Mouse (Mus musculus) neural tube, embryonic 11.5 days (tissue): Measurements from ENCODE around the gene Calm1. TPM values are rescaled to one million over a fixed set of nuclear protein-coding genes. Genes with fewer than 3 reads are reported as not detected.

ENCODE experiments used
- ATAC-seq: fragments of 200-750 bp; cut with Nextera tagmentation; 2 replicates; pipeline ENCODE4 v1.8.0; 2017; ENCODE audit warnings: moderate number of reproducible peaks, mild to moderate bottlenecking, moderate TSS enrichment, moderate library complexity; ENCODE audit not compliant: insufficient read depth, low FRiP score, low TSS enrichment
- DNase-seq: peaks from one replicate; pipeline ENCODE4 v3.0.0-alpha.2; 2015; ENCODE audit warnings: low spot score
- H3K27ac ChIP-seq: fragments of 300-500 bp; sonication (generic); 2 replicates; pipeline ENCODE4 v1.5.1; 2014; ENCODE audit warnings: low read depth, mild to moderate bottlenecking, low read length
- H3K27me3 ChIP-seq: fragments of 300-500 bp; sonication (generic); 2 replicates; pipeline ENCODE4 v1.6.1; 2014; ENCODE audit warnings: mild to moderate bottlenecking, low read length, mixed read lengths; ENCODE audit not compliant: control insufficient read depth, insufficient read depth
- H3K36me3 ChIP-seq: fragments of 300-500 bp; sonication (generic); 2 replicates; pipeline ENCODE4 v1.6.1; 2014; ENCODE audit warnings: mild to moderate bottlenecking, low read length, moderate library complexity, mixed read lengths; ENCODE audit not compliant: control insufficient read depth, insufficient read depth
- H3K4me1 ChIP-seq: fragments of 300-500 bp; sonication (generic); 2 replicates; pipeline ENCODE4 v1.6.1; 2014; ENCODE audit warnings: low read length, mixed read lengths; ENCODE audit not compliant: control insufficient read depth, insufficient read depth
- H3K4me2 ChIP-seq: fragments of 300-500 bp; sonication (generic); 2 replicates; pipeline ENCODE4 v1.6.1; 2014; ENCODE audit warnings: low read depth, mild to moderate bottlenecking, moderate library complexity
- H3K4me3 ChIP-seq: fragments of 300-500 bp; sonication (generic); 2 replicates; pipeline ENCODE4 v1.5.1; 2014; ENCODE audit warnings: low read depth, low read length
- H3K9ac ChIP-seq: fragments of 300-500 bp; sonication (generic); 2 replicates; pipeline ENCODE4 v1.6.1; 2014; ENCODE audit warnings: mild to moderate bottlenecking, low read length
- H3K9me3 ChIP-seq: fragments of 300-500 bp; sonication (generic); 2 replicates; pipeline ENCODE4 v1.6.1; 2016; ENCODE audit warnings: low read length; ENCODE audit not compliant: control insufficient read depth
- WGBS: fragments of 180-500 bp; shearing (Covaris S2); extraction: QIAGEN DNeasy Blood & Tissue Kit; methylation state at CpG from one replicate; pipeline ENCODE4 v1.1.7; 2014; 5-methylcytosine and 5-hydroxymethylcytosine counted together
- polyA plus RNA-seq: library from polyadenylated mRNA; unstranded; fragments of >200 nt; fragmentation: Nextera tagmentation; extraction: Ambion mirVana; gene quantifications from 2 replicates; pipeline ENCODE4 v1.2.1, GENCODE M21; 2014

The Calm1 gene
- polyA plus RNA-seq, 1 experiment from 2014 or later = 1,315 TPM

- no peaks in the 10 kb centered on the region for H3K27me3 ChIP-seq
- no peaks in the 10 kb centered on the region for H3K36me3 ChIP-seq
- peaks cover 15% of the 10 kb centered on the region for H3K4me1 ChIP-seq
- H3K4me2 ChIP-seq = no peak overlapping the region
- no peak overlapping the region for H3K4me3 ChIP-seq
- H3K9ac ChIP-seq = no peak overlapping the region
- no peaks in the 10 kb centered on the region for H3K9me3 ChIP-seq
- WGBS = 74% methylated on average over 5 of the region's 5 CpGs
- DNase-seq (no peak), ATAC-seq (no peak)
- no peak overlapping the region for H3K27ac ChIP-seq
Observed at GRCm38 (mm10) chr12:100226073-100226472, 26.8 kb downstream of the Calm1 start.

GRCm38 (mm10) chr12:100226621-100227020 is 27.4 kb downstream of the Calm1 start:
- no peaks in the 10 kb centered on the region for H3K27me3 ChIP-seq
- H3K9ac ChIP-seq = no peak overlapping the region
- ATAC-seq (peak; percentile 25; the same call in 1 of the 2 replicates), DNase-seq (peak; percentile 34)
- H3K4me2 ChIP-seq = no peak overlapping the region
- no peaks in the 10 kb centered on the region for H3K9me3 ChIP-seq
- H3K27ac ChIP-seq = no peak overlapping the region
- no peak overlapping the region for H3K4me3 ChIP-seq
- peaks cover 15% of the 10 kb centered on the region for H3K4me1 ChIP-seq
- 67% methylated on average over 8 of the region's 8 CpGs for WGBS
- no peaks in the 10 kb centered on the region for H3K36me3 ChIP-seq

- Histone ChIP-seq H3K4me2 (no peak overlapping the region), H3K9ac (peak overlapping the region; percentile 20), H3K4me1 (peaks cover 15% of the 10 kb centered on the region), H3K27ac (peak overlapping the region; percentile 73), H3K4me3 (no peak overlapping the region), H3K9me3 (no peaks in the 10 kb centered on the region), H3K27me3 (no peaks in the 10 kb centered on the region), H3K36me3 (no peaks in the 10 kb centered on the region)
- WGBS = 41% methylated on average over 11 of the region's 11 CpGs
- ATAC-seq = 0 out of 2 replicates have a peak, but pooled peaks have one; percentile 59
- DNase-seq = peak; percentile 46
Observed at GRCm38 (mm10) chr12:100228041-100228725, 28.9 kb downstream of the Calm1 start.

GRCm38 (mm10) chr12:100234201-100234600 is 35.0 kb downstream of the Calm1 start:
- Histone ChIP-seq H3K27ac (no peak overlapping the region), H3K4me3 (no peak overlapping the region), H3K4me1 (no peaks in the 10 kb centered on the region), H3K9me3 (no peaks in the 10 kb centered on the region), H3K9ac (no peak overlapping the region), H3K36me3 (no peaks in the 10 kb centered on the region), H3K4me2 (no peak overlapping the region), H3K27me3 (no peaks in the 10 kb centered on the region)
- ATAC-seq = no peak
- no peak for DNase-seq
- 89% methylated on average over 5 of the region's 5 CpGs for WGBS

- H3K4me2 ChIP-seq = no peak overlapping the region
- no peaks in the 10 kb centered on the region for H3K9me3 ChIP-seq
- no peak overlapping the region for H3K9ac ChIP-seq
- H3K36me3 ChIP-seq = no peaks in the 10 kb centered on the region
- DNase-seq (no peak), ATAC-seq (no peak)
- WGBS = 76% methylated on average over 7 of the region's 7 CpGs
- H3K27ac ChIP-seq = no peak overlapping the region
- no peak overlapping the region for H3K4me3 ChIP-seq
- no peaks in the 10 kb centered on the region for H3K4me1 ChIP-seq
- H3K27me3 ChIP-seq = no peaks in the 10 kb centered on the region
Observed at GRCm38 (mm10) chr12:100234919-100235318, 35.7 kb downstream of the Calm1 start.

GRCm38 (mm10) chr12:100235423-100235822 is 36.2 kb downstream of the Calm1 start:
- no peak for ATAC-seq

GRCm38 (mm10) chr12:100239404-100239803 is 40.2 kb downstream of the Calm1 start:
- H3K9ac ChIP-seq = no peak overlapping the region
- ATAC-seq (no peak), DNase-seq (no peak)

More at GRCm38 (mm10) chr12:100235423-100235822, 36.2 kb downstream of the Calm1 start:
- 41% methylated on average over 5 of the region's 5 CpGs for WGBS
- Histone ChIP-seq H3K27ac (no peak overlapping the region), H3K4me3 (no peak overlapping the region), H3K9ac (no peak overlapping the region), H3K27me3 (no peaks in the 10 kb centered on the region), H3K36me3 (no peaks in the 10 kb centered on the region), H3K4me1 (no peaks in the 10 kb centered on the region), H3K9me3 (no peaks in the 10 kb centered on the region), H3K4me2 (no peak overlapping the region)
- no peak for DNase-seq

GRCm38 (mm10) chr12:100239807-100240206 is 40.6 kb downstream of the Calm1 start:
- 85% methylated on average over 6 of the region's 6 CpGs for WGBS
- H3K4me3 ChIP-seq = no peak overlapping the region
- no peaks in the 10 kb centered on the region for H3K36me3 ChIP-seq
- DNase-seq (no peak), ATAC-seq (no peak)
- H3K27ac ChIP-seq = no peak overlapping the region
- H3K9ac ChIP-seq = no peak overlapping the region
- H3K4me1 ChIP-seq = no peaks in the 10 kb centered on the region; the same call in 1 of the 2 replicates
- H3K27me3 ChIP-seq = no peaks in the 10 kb centered on the region
- no peak overlapping the region for H3K4me2 ChIP-seq
- no peaks in the 10 kb centered on the region for H3K9me3 ChIP-seq

More at GRCm38 (mm10) chr12:100239404-100239803, 40.2 kb downstream of the Calm1 start:
- Histone ChIP-seq H3K36me3 (no peaks in the 10 kb centered on the region), H3K4me1 (no peaks in the 10 kb centered on the region), H3K9me3 (no peaks in the 10 kb centered on the region), H3K27me3 (no peaks in the 10 kb centered on the region), H3K4me2 (no peak overlapping the region), H3K27ac (no peak overlapping the region), H3K4me3 (no peak overlapping the region)
- 75% methylated on average over 7 of the region's 7 CpGs for WGBS
